Mouse (Mus musculus) Patski (cell line): Measurements from ENCODE around the gene Ccl25. TPM values are rescaled to one million over a fixed set of nuclear protein-coding genes. Genes with fewer than 3 reads are reported as not detected.
A peak's percentile ranks its signal among the peaks of the same experiment; 100 is the strongest.
"Not testable (repeated sequence)": the region's sequence is repeated elsewhere in the genome, so short reads cannot be mapped to it uniquely, and the experiment has no call there.

Experiments used
- ATAC-seq: fragments of 100-300 bp; one replicate; pipeline ENCODE4 v1.8.0; 2021
- CTCF ChIA-PET: fragments of 350-600 bp; sonication (Branson Sonifier 250); formaldehyde crosslinking; loops from one replicate; lab custom pipeline; 2022; ENCODE audit warnings: inconsistent platforms; lab: Charles Lee
- POLR2A ChIA-PET: fragments of 350-600 bp; sonication (Branson Sonifier 250); formaldehyde crosslinking; loops from one replicate; lab custom pipeline; 2022; ENCODE audit warnings: antibody characterized with exemption, inconsistent platforms; lab: Charles Lee
- DNase-seq: peaks from one replicate; pipeline ENCODE4 v3.0.0-alpha.2; 2011; ENCODE audit warnings: low read depth, low spot score
- H3K27me3 ChIP-seq: fragments of 371-371 bp; one replicate; pipeline ENCODE4 v1.5.1; 2021
- CTCF ChIP-seq: fragments of 100-300 bp; IDR thresholded peaks from one replicate; pipeline ENCODE4 v1.5.1; 2021
- in situ Hi-C: fragments of 300-500 bp; cut with MboI; formaldehyde crosslinking; loops from 3 replicates; pipeline ENCODE4 v1.11.1; 2018; ENCODE audit warnings: low pct_unique_long_range_greater_than_20kb, mixed read lengths
- polyA plus RNA-seq: library from polyadenylated mRNA; unstranded; gene quantifications from one replicate; pipeline ENCODE4 v1.2.3, GENCODE M21; 2021

Ccl25 gene
- polyA plus RNA-seq, 1 experiment from 2014 or later, result 5.6 TPM

DNA sequence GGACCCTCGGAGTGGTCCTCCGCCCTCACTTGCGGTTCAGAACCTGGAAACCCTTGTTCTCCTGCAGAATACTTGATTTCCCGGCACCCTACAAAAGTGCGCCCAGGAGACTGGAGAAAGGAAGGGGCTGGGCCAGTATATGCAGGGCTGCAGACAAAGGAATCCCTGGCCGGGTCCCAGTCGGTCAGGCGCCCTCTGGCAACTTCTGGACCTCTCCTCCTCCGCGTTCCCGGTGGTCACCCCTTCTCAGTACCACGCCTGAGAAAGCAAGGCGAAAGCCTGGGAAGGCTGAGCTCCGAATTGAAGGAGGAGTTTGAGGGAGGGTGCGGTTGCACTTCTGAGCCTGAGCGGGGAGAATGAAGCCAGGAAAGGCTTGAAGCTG lies 79.9 kb downstream of the Ccl25 start:
- DNase-seq (no peak), ATAC-seq (peak; percentile 44)
- H3K27me3 ChIP-seq, result peaks cover 6% of the 10 kb centered on the region
- ChIA-PET CTCF (interaction anchor here (1.4 kb wide), 1 partner anchor 32 kb away, joined by 4 read pairs; no protein-coding TSS in a partner anchor), POLR2A (no interaction called here)
- in situ Hi-C loops, result loop anchor here (5.0 kb wide), 1 partner anchor 53 kb away; no protein-coding TSS in a partner anchor
- TF ChIP-seq CTCF, result no peak

DNA sequence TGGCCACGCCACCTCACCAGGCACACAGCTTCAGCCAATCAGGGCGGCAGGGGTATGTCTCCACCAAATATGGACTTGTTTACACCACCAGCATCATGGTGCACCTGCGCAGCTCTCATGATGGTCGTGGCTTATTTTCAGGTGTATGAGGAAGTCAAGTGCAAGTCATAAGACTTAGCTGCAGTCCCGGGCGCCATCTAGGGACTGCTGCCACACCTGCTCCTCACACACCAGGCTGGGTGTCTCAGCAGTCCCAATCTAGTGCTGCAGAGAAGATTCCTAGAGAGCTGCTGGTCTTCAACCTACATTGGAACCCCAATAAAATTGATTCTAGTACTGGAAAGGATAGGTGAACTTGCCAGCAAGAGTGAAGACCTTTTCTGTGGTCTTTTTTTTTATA lies 83.4 kb downstream of the Ccl25 start:
- ATAC-seq, in situ Hi-C loops, POLR2A ChIA-PET, DNase-seq, H3K27me3 ChIP-seq, CTCF ChIA-PET: not testable (repeated sequence)

Other genes starting within 250 kb of the Ccl25 start
- gene Cd209f, start 219.4 kb upstream of the Ccl25 start, polyA plus RNA-seq, result not detected
- gene Cd209g, start 191.1 kb upstream of the Ccl25 start, polyA plus RNA-seq, result not detected
- gene Evi5l, start 158.6 kb upstream of the Ccl25 start, polyA plus RNA-seq, result 27.6 TPM
- gene Prr36, start 107.8 kb upstream of the Ccl25 start, polyA plus RNA-seq, result 0.12 TPM
- gene Lrrc8e, start 98.4 kb upstream of the Ccl25 start, polyA plus RNA-seq, result 2.4 TPM
- gene Map2k7, start 86.5 kb upstream of the Ccl25 start, polyA plus RNA-seq, result 63.2 TPM
- gene Gm49320, start 86.3 kb upstream of the Ccl25 start, polyA plus RNA-seq, result not detected
- 4.6 TPM for gene Tgfbr3l, start 77.0 kb upstream of the Ccl25 start, polyA plus RNA-seq
- 42.7 TPM for gene Snapc2, start 72.1 kb upstream of the Ccl25 start, polyA plus RNA-seq
- gene Ctxn1, start 65.9 kb upstream of the Ccl25 start, polyA plus RNA-seq, result 81.0 TPM
- gene Timm44, start 49.3 kb upstream of the Ccl25 start, polyA plus RNA-seq, result 86.6 TPM
- gene Elavl1, start 203 bp downstream of the Ccl25 start, polyA plus RNA-seq, result 66.1 TPM
- 21.1 TPM for gene Cers4, start 167.8 kb downstream of the Ccl25 start, polyA plus RNA-seq